Mouse (Mus musculus): ENCODE results near the gene Fgf22. TPM values are rescaled to one million over a fixed set of nuclear protein-coding genes. Genes with fewer than 3 reads are reported as not detected.
A peak's percentile ranks its signal among the peaks of the same experiment; 100 is the strongest.

Fgf22 gene
- polyA plus RNA-seq (2015; fragmentation: Nextera tagmentation; extraction: Ambion mirVana), result 1.9 and 3.1 TPM in 2 replicates

DNA sequence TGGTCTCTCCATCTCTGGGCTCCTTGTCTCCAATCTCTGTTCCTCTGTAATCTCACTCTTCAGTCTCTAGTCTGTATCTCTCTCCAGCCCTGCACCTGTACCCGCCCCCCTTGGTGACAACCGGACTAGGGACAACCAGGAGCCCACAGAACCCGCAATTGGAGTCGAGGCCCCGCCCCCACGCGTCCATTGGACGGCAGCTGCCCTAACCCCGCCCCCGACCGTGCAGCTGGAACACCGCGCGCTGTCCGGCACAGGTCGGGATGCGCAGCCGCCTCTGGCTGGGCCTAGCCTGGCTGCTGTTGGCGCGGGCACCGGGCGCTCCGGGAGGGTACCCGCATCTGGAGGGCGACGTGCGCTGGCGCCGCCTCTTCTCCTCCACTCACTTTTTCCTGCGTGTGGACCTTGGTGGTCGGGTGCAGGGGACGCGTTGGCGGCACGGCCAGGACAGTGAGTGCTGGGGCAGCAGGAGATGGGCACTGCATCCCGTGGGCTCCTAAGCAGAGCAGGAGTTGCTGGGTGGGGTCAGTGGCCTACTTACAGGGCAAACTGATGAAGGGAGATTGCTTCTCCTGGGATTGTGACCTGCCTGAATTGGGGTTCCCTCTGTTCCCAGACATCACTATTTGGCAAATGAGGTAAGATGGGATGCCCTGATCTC, at the start of gene Fgf22:
Fgf22 (plus strand) TSS at position 221 of the 661 bp plus-strand sequence.
- Histone ChIP-seq H3K9me3 (ENCODE audit: control insufficient read depth, low read length) (no peaks in the 10 kb centered on the region), H3K36me3 (ENCODE audit: control insufficient read depth, insufficient read depth, low read length) (peaks cover 30% of the 10 kb centered on the region), H3K27ac (ENCODE audit: low read depth, low read length) (no peak within 1 kb of the TSS), H3K4me3 (ENCODE audit: low read length) (peak within 1 kb of the TSS; percentile 52), H3K9ac (ENCODE audit: low read depth, low read length) (peak within 1 kb of the TSS; percentile 65), H3K4me1 (ENCODE audit: control insufficient read depth, insufficient read depth, low read depth, low read length) (peaks cover 10% of the 10 kb centered on the region), H3K27me3 (replicated peaks; ENCODE audit: control insufficient read depth, insufficient read depth, low read length) (no peaks in the 10 kb centered on the region), H3K4me2 (ENCODE audit: low read length) (peak within 1 kb of the TSS; percentile 88)
- 1% methylated on average over 29 of the region's 36 CpGs for WGBS
- peak; percentile 84 for ATAC-seq

DNA sequence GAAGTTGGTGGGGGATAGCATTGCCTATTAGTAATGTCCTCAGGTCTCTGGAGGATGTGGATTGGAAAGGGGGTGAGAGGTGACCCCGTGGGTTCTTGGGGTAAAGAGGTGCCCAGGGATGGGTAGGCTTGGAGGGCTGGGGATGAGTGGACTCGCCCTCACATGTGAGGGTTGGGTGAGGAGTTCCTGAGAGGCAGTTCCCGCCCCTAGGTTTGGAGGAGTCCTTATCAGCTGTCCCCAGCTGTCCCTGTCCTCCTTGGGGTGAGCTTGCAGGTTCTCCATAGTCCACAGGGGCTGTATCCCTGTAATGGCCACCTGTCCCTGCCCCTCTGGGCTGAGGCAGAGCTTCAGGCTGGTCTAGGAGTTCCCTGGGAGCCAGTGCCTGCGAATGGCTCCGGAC, 48.9 kb upstream of the Fgf22 start:
- Histone ChIP-seq H3K27me3 (replicated peaks; ENCODE audit: control insufficient read depth, insufficient read depth, low read length) (no peaks in the 10 kb centered on the region), H3K9me3 (ENCODE audit: control insufficient read depth, low read length) (no peaks in the 10 kb centered on the region), H3K4me3 (ENCODE audit: low read length) (peak overlapping the region; percentile 84), H3K4me2 (ENCODE audit: low read length) (peak overlapping the region; percentile 94), H3K4me1 (ENCODE audit: control insufficient read depth, insufficient read depth, low read depth, low read length) (peaks cover 29% of the 10 kb centered on the region), H3K36me3 (ENCODE audit: control insufficient read depth, insufficient read depth, low read length) (peaks cover 21% of the 10 kb centered on the region), H3K27ac (ENCODE audit: low read depth, low read length) (0 out of 2 replicates have a peak overlapping the region, but pooled peaks have one; percentile 7), H3K9ac (ENCODE audit: low read depth, low read length) (peak overlapping the region; percentile 95)
- WGBS, result 74% methylated on average over 5 of the region's 5 CpGs
- ATAC-seq, result no peak

DNA sequence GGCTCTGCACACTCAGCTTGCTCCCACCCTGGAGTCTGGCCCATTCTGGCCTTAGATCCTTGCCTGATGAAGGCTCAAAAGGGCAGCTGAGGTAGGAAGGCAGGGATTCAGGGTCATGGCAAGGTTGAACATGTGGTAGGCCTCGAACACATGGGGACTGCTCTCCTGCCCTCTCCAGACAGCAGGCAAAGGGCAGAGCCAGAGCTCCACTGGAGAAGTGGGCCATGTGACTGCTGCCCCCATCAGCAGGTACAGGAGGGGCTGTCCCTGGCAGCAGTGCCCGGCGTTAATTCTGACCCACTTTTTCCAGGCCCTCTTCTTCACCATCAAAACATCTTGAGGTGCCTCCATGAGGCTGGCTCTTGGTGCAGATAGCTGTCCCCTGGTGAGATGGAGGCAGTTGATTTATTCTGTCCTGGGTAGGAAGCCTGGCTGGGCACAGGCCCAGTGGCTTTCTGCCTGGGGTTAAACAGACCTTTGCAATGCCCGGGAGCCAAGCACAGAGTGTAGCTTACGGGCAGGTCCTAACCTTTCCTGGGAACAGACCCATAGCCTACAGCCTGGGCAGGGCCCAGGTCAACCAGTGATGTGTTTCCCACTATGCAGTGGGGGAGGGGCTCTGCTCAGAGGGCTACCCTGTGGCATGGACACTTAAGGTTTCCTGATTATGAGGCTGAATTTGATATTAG, 48.3 kb upstream of the Fgf22 start:
- Histone ChIP-seq H3K9ac (ENCODE audit: low read depth, low read length) (peak overlapping the region; percentile 95), H3K27me3 (replicated peaks; ENCODE audit: control insufficient read depth, insufficient read depth, low read length) (no peaks in the 10 kb centered on the region), H3K4me3 (ENCODE audit: low read length) (peak overlapping the region; percentile 84), H3K4me2 (ENCODE audit: low read length) (peak overlapping the region; percentile 94), H3K27ac (ENCODE audit: low read depth, low read length) (0 out of 2 replicates have a peak overlapping the region, but pooled peaks have one; percentile 11), H3K4me1 (ENCODE audit: control insufficient read depth, insufficient read depth, low read depth, low read length) (peaks cover 29% of the 10 kb centered on the region), H3K9me3 (ENCODE audit: control insufficient read depth, low read length) (no peaks in the 10 kb centered on the region), H3K36me3 (ENCODE audit: control insufficient read depth, insufficient read depth, low read length) (peaks cover 24% of the 10 kb centered on the region)
- 77% methylated on average over 5 of the region's 5 CpGs for WGBS
- ATAC-seq, result no peak

DNA sequence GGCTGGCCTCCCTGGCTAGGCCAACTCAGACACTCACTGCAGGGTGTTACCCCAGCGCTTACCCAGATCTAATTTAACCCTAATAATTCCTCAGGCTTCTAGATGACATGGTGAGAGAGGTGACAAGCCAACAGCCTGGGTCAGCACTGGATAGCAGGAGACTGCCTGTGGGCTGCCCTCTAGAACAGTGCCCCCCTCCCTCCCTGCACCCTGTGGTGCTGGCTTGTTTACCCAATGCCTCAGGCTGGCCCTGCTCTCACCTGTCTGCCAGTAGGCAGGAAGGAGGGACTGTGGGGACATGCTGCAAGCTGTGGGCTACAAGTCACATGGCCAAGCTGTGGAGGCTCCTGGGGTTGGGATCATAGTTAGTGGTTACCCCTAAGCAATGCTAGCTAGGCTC, 47.7 kb upstream of the Fgf22 start:
- no peak overlapping the region for H3K9ac ChIP-seq (ENCODE audit: low read depth, low read length)
- no peaks in the 10 kb centered on the region for H3K27me3 ChIP-seq (replicated peaks; ENCODE audit: control insufficient read depth, insufficient read depth, low read length)
- peaks cover 29% of the 10 kb centered on the region for H3K4me1 ChIP-seq (ENCODE audit: control insufficient read depth, insufficient read depth, low read depth, low read length)
- no peak overlapping the region for H3K27ac ChIP-seq (ENCODE audit: low read depth, low read length)
- no peaks in the 10 kb centered on the region for H3K9me3 ChIP-seq (ENCODE audit: control insufficient read depth, low read length)
- no peak for ATAC-seq
- H3K36me3 ChIP-seq (ENCODE audit: control insufficient read depth, insufficient read depth, low read length), result peaks cover 26% of the 10 kb centered on the region
- H3K4me2 ChIP-seq (ENCODE audit: low read length), result peak overlapping the region; percentile 94
- WGBS, result 80% methylated on average over 1 of the region's 1 CpGs
- no peak overlapping the region for H3K4me3 ChIP-seq (ENCODE audit: low read length)

DNA sequence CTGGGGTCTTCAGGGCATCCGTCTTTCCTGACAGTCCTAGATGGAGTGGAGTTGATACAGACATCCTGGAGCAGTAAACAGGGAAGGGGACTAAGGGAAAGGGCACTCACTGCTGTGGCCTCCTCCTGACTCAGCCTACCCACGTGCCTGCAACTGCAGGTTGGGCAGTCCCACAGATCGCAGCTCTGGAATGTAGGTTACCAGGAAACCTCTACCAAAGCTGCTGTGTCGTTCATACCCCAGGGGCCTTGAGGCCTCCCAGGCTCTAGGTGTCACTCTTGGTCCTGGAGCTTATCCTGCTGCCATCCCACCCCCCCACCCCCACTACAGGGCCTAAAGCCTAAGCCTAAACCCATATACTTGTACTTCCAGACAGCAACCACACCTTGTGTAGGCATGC, 47.1 kb upstream of the Fgf22 start:
- no peak for ATAC-seq
- peak overlapping the region; percentile 32 for H3K4me2 ChIP-seq (ENCODE audit: low read length)
- no peak overlapping the region for H3K4me3 ChIP-seq (ENCODE audit: low read length)
- no peaks in the 10 kb centered on the region for H3K27me3 ChIP-seq (replicated peaks; ENCODE audit: control insufficient read depth, insufficient read depth, low read length)
- peaks cover 26% of the 10 kb centered on the region for H3K36me3 ChIP-seq (ENCODE audit: control insufficient read depth, insufficient read depth, low read length)
- WGBS, result 69% methylated on average over 4 of the region's 4 CpGs
- no peak overlapping the region for H3K27ac ChIP-seq (ENCODE audit: low read depth, low read length)
- H3K9me3 ChIP-seq (ENCODE audit: control insufficient read depth, low read length), result no peaks in the 10 kb centered on the region
- H3K4me1 ChIP-seq (ENCODE audit: control insufficient read depth, insufficient read depth, low read depth, low read length), result peaks cover 29% of the 10 kb centered on the region
- H3K9ac ChIP-seq (ENCODE audit: low read depth, low read length), result no peak overlapping the region

DNA sequence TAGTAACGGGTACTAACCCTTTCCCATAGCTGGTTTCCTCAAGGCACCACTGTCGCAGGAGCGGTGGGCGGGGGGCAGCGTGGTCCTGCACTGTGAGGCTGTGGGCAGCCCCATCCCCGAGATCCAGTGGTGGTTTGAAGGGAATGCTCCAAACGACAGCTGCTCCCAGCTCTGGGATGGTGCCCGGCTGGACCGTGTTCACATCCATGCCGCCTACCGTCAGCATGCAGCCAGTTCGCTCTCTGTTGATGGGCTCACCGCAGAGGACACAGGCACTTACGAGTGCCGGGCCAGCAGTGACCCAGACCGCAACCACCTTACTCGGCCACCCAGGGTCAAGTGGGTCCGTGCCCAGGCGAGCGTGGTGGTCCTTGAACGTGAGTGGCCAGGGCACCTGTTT, 46.2 kb upstream of the Fgf22 start:
- H3K4me2 ChIP-seq (ENCODE audit: low read length), result no peak overlapping the region
- no peak for ATAC-seq
- WGBS, result 89% methylated on average over 21 of the region's 21 CpGs

DNA sequence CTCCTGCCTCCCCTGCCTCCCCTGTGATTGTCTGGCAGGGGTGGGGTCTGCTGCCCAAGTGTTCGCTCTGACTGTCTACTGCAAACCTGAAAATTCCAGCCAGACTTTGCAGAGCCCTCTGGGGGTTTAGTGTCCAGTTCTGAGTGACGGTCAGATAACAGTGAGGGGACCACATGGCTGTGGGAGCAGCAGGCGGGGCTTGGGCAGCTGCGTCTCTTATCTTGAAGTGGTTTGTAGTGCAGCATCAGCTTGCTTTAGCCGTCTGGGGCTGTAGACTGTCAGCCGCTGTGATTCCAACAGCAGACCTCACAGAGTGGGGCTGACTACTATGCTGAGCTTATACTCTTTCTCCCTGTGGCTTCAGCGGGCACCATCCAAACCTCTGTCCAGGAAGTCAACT, 45.6 kb upstream of the Fgf22 start:
- Histone ChIP-seq H3K4me2 (ENCODE audit: low read length) (no peak overlapping the region), H3K36me3 (ENCODE audit: control insufficient read depth, insufficient read depth, low read length) (peaks cover 26% of the 10 kb centered on the region), H3K27me3 (replicated peaks; ENCODE audit: control insufficient read depth, insufficient read depth, low read length) (no peaks in the 10 kb centered on the region), H3K9ac (ENCODE audit: low read depth, low read length) (no peak overlapping the region), H3K27ac (ENCODE audit: low read depth, low read length) (no peak overlapping the region), H3K9me3 (ENCODE audit: control insufficient read depth, low read length) (no peaks in the 10 kb centered on the region), H3K4me3 (ENCODE audit: low read length) (no peak overlapping the region), H3K4me1 (ENCODE audit: control insufficient read depth, insufficient read depth, low read depth, low read length) (peaks cover 29% of the 10 kb centered on the region)
- ATAC-seq, result no peak
- 87% methylated on average over 7 of the region's 7 CpGs for WGBS

More for the DNA sequence above, 46.2 kb upstream of the Fgf22 start:
- no peak overlapping the region for H3K27ac ChIP-seq (ENCODE audit: low read depth, low read length)
- H3K36me3 ChIP-seq (ENCODE audit: control insufficient read depth, insufficient read depth, low read length), result peaks cover 26% of the 10 kb centered on the region
- H3K27me3 ChIP-seq (replicated peaks; ENCODE audit: control insufficient read depth, insufficient read depth, low read length), result no peaks in the 10 kb centered on the region
- peaks cover 29% of the 10 kb centered on the region for H3K4me1 ChIP-seq (ENCODE audit: control insufficient read depth, insufficient read depth, low read depth, low read length)
- no peak overlapping the region for H3K4me3 ChIP-seq (ENCODE audit: low read length)
- H3K9me3 ChIP-seq (ENCODE audit: control insufficient read depth, low read length), result no peaks in the 10 kb centered on the region
- no peak overlapping the region for H3K9ac ChIP-seq (ENCODE audit: low read depth, low read length)

DNA sequence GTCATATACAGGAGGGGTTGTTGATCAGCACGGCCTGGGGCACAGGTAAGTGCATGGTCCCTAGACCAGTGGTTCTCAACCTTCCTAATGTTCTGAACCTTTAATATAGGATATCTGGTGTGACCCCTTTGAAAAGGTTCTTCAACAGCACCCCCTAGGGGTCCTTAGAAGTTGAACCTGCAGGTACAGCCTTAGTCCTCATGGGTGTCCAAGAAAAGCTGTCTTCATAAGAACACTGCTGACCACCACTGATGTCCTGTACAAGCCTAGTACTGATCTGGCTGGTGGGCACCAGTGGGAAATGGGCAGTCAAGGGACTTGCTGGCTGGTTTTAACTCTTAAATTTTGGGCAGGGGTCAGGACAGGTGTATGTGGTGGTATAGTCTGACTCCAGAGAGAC, 42.8 kb upstream of the Fgf22 start:
- 81% methylated on average over 1 of the region's 1 CpGs for WGBS
- Histone ChIP-seq H3K36me3 (ENCODE audit: control insufficient read depth, insufficient read depth, low read length) (peaks cover 26% of the 10 kb centered on the region), H3K4me3 (ENCODE audit: low read length) (no peak overlapping the region), H3K27ac (ENCODE audit: low read depth, low read length) (no peak overlapping the region), H3K4me1 (ENCODE audit: control insufficient read depth, insufficient read depth, low read depth, low read length) (peaks cover 13% of the 10 kb centered on the region), H3K9ac (ENCODE audit: low read depth, low read length) (no peak overlapping the region), H3K9me3 (ENCODE audit: control insufficient read depth, low read length) (no peaks in the 10 kb centered on the region), H3K27me3 (replicated peaks; ENCODE audit: control insufficient read depth, insufficient read depth, low read length) (peaks cover 3% of the 10 kb centered on the region; the same call in 1 of the 2 replicates), H3K4me2 (ENCODE audit: low read length) (no peak overlapping the region)
- no peak for ATAC-seq

DNA sequence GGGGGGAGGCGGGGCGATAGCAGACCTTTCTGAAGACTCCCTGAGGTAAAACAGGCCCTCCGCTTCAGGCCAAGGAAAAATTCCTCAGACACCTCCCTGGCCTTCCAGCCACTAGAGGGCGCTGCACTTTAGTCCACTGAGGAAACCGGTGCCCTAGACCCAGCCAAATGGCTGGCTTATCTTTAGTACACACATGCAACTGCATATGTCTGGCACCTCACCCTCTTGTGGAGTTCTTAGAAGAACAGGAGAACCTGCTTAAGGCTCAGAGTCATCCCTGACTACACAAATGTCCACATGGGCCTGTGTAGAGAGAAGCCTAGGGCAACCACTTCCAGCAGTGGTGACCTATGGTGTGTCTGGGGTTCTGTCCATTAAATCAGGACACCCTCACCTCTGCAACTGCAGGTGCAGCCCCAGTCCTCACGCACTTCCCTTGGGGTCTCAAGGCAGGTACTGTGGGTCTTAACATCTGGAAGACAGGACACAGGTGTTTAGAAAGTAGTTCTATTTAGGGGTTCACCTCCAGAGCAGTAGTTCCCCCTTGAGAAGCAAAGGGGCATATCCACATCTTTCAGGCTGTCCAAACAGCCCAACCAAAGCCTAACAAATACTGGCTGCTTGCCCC, 42.3 kb upstream of the Fgf22 start:
- no peaks in the 10 kb centered on the region for H3K9me3 ChIP-seq (ENCODE audit: control insufficient read depth, low read length)
- no peak overlapping the region for H3K27ac ChIP-seq (ENCODE audit: low read depth, low read length)
- no peak overlapping the region for H3K4me3 ChIP-seq (ENCODE audit: low read length)
- H3K27me3 ChIP-seq (replicated peaks; ENCODE audit: control insufficient read depth, insufficient read depth, low read length), result peaks cover 3% of the 10 kb centered on the region; the same call in 1 of the 2 replicates
- ATAC-seq, result no peak
- 18% methylated on average over 4 of the region's 6 CpGs for WGBS
- H3K4me1 ChIP-seq (ENCODE audit: control insufficient read depth, insufficient read depth, low read depth, low read length), result peaks cover 13% of the 10 kb centered on the region
- peaks cover 26% of the 10 kb centered on the region for H3K36me3 ChIP-seq (ENCODE audit: control insufficient read depth, insufficient read depth, low read length)
- H3K9ac ChIP-seq (ENCODE audit: low read depth, low read length), result no peak overlapping the region
- H3K4me2 ChIP-seq (ENCODE audit: low read length), result no peak overlapping the region
